Mouse (Mus musculus) forebrain, embryonic 13.5 days (tissue): Measurements from ENCODE around the gene Tdrd7. TPM values are rescaled to one million over a fixed set of nuclear protein-coding genes. Genes with fewer than 3 reads are reported as not detected.

Experiments
- ATAC-seq: fragments of 200-750 bp; cut with Nextera tagmentation; 2 replicates; pipeline ENCODE4 v1.8.0; 2017
- H3K27ac ChIP-seq: fragments of 300-500 bp; sonication (generic); 2 replicates; pipeline ENCODE4 v1.5.1; 2015; ENCODE audit warnings: inconsistent platforms, mild to moderate bottlenecking, moderate library complexity
- H3K27me3 ChIP-seq: fragments of 300-500 bp; sonication (generic); 2 replicates; pipeline ENCODE4 v1.6.1; 2015; ENCODE audit warnings: mild to moderate bottlenecking, inconsistent platforms
- H3K36me3 ChIP-seq: fragments of 300-500 bp; sonication (generic); 2 replicates; pipeline ENCODE4 v1.6.1; 2015; ENCODE audit warnings: mild to moderate bottlenecking, inconsistent platforms; ENCODE audit not compliant: poor library complexity, severe bottlenecking
- H3K4me1 ChIP-seq: fragments of 300-500 bp; sonication (generic); 2 replicates; pipeline ENCODE4 v1.6.1; 2015; ENCODE audit warnings: inconsistent platforms
- H3K4me2 ChIP-seq: fragments of 300-500 bp; sonication (generic); 2 replicates; pipeline ENCODE4 v1.6.1; 2015; ENCODE audit warnings: inconsistent platforms, mild to moderate bottlenecking, moderate library complexity
- H3K4me3 ChIP-seq: fragments of 300-500 bp; sonication (generic); 2 replicates; pipeline ENCODE4 v1.5.1; 2015; ENCODE audit warnings: mild to moderate bottlenecking, inconsistent platforms
- H3K9ac ChIP-seq: fragments of 300-500 bp; sonication (generic); 2 replicates; pipeline ENCODE4 v1.6.1; 2015; ENCODE audit warnings: mild to moderate bottlenecking, inconsistent platforms
- H3K9me3 ChIP-seq: fragments of 300-500 bp; sonication (generic); replicated peaks from 2 replicates; pipeline ENCODE4 v1.6.1; 2016; ENCODE audit warnings: inconsistent platforms
- WGBS: fragments of 180-500 bp; shearing (Covaris S2); methylation state at CpG from one replicate; pipeline ENCODE4 v1.1.7; 2015; 5-methylcytosine and 5-hydroxymethylcytosine counted together
- polyA plus RNA-seq: library from polyadenylated mRNA; unstranded; fragments of >200 nt; fragmentation: Nextera tagmentation; extraction: Ambion mirVana; gene quantifications from 2 replicates; pipeline ENCODE4 v1.2.1, GENCODE M21; 2015

Tdrd7 gene
- polyA plus RNA-seq, 1 experiment from 2014 or later = 9.7 TPM

GRCm38 (mm10) chr4:45979916-45980315 is 14.8 kb downstream of the Tdrd7 start:
- Histone ChIP-seq H3K4me1 (no peaks in the 10 kb centered on the region), H3K9me3 (no peaks in the 10 kb centered on the region), H3K27ac (no peak overlapping the region), H3K4me2 (no peak overlapping the region), H3K36me3 (no peaks in the 10 kb centered on the region), H3K27me3 (no peaks in the 10 kb centered on the region), H3K9ac (no peak overlapping the region), H3K4me3 (no peak overlapping the region)
- 54% methylated on average over 2 of the region's 2 CpGs for WGBS
- ATAC-seq = no peak

GRCm38 (mm10) chr4:45981054-45981453 is 15.9 kb downstream of the Tdrd7 start:
- Histone ChIP-seq H3K4me2 (no peak overlapping the region), H3K36me3 (no peaks in the 10 kb centered on the region), H3K9ac (no peak overlapping the region), H3K27me3 (no peaks in the 10 kb centered on the region), H3K27ac (no peak overlapping the region), H3K9me3 (no peaks in the 10 kb centered on the region), H3K4me1 (no peaks in the 10 kb centered on the region), H3K4me3 (no peak overlapping the region)
- no peak for ATAC-seq

- Histone ChIP-seq H3K4me1 (no peaks in the 10 kb centered on the region), H3K36me3 (no peaks in the 10 kb centered on the region), H3K27me3 (no peaks in the 10 kb centered on the region), H3K27ac (no peak overlapping the region), H3K9me3 (no peaks in the 10 kb centered on the region), H3K4me3 (no peak overlapping the region), H3K9ac (no peak overlapping the region), H3K4me2 (no peak overlapping the region)
- 82% methylated on average over 6 of the region's 6 CpGs for WGBS
- ATAC-seq = no peak
Measured at GRCm38 (mm10) chr4:45990427-45991135, 25.4 kb downstream of the Tdrd7 start.

- WGBS = 87% methylated on average over 4 of the region's 4 CpGs
- no peak for ATAC-seq
- H3K9ac ChIP-seq = no peak overlapping the region
Measured at GRCm38 (mm10) chr4:45998536-45998935, 33.4 kb downstream of the Tdrd7 start.

GRCm38 (mm10) chr4:46008142-46008793 is 43.1 kb downstream of the Tdrd7 start:
- Histone ChIP-seq H3K27me3 (no peaks in the 10 kb centered on the region), H3K4me2 (no peak overlapping the region), H3K9me3 (no peaks in the 10 kb centered on the region), H3K4me1 (no peaks in the 10 kb centered on the region), H3K27ac (no peak overlapping the region), H3K9ac (no peak overlapping the region), H3K36me3 (no peaks in the 10 kb centered on the region), H3K4me3 (no peak overlapping the region)
- no peak for ATAC-seq
- WGBS = 88% methylated on average over 5 of the region's 5 CpGs

More at GRCm38 (mm10) chr4:45998536-45998935, 33.4 kb downstream of the Tdrd7 start:
- H3K4me3 ChIP-seq = no peak overlapping the region
- no peaks in the 10 kb centered on the region for H3K9me3 ChIP-seq
- no peaks in the 10 kb centered on the region for H3K4me1 ChIP-seq
- H3K27me3 ChIP-seq = no peaks in the 10 kb centered on the region
- H3K27ac ChIP-seq = no peak overlapping the region
- no peak overlapping the region for H3K4me2 ChIP-seq
- H3K36me3 ChIP-seq = no peaks in the 10 kb centered on the region

DNA sequence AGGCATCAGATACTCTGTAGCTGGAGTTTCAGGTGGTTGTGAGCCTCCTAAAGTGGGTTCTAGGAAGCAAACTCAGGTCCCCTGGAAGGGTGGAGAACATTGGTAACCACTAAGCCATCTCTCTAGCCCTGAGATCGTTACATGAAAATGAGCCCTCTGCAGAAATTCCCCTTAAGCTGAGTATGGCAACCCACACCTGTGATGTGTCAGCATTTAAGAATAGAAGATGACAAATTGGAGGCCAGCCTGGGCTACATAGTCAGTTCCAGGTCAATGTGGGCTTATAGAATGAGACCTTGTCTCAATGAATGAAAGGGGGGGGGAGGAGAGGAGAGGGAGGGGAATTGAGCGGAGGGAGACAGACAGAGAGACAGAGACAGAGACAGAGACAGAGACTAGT is 46.6 kb downstream of the Tdrd7 start:
- no peak overlapping the region for H3K9ac ChIP-seq
- H3K9me3 ChIP-seq = no peaks in the 10 kb centered on the region
- H3K4me1 ChIP-seq = no peaks in the 10 kb centered on the region
- H3K4me3 ChIP-seq = no peak overlapping the region
- no peak overlapping the region for H3K27ac ChIP-seq
- H3K27me3 ChIP-seq = no peaks in the 10 kb centered on the region
- no peak overlapping the region for H3K4me2 ChIP-seq
- no peak for ATAC-seq
- no peaks in the 10 kb centered on the region for H3K36me3 ChIP-seq
- WGBS = 89% methylated on average over 2 of the region's 2 CpGs

DNA sequence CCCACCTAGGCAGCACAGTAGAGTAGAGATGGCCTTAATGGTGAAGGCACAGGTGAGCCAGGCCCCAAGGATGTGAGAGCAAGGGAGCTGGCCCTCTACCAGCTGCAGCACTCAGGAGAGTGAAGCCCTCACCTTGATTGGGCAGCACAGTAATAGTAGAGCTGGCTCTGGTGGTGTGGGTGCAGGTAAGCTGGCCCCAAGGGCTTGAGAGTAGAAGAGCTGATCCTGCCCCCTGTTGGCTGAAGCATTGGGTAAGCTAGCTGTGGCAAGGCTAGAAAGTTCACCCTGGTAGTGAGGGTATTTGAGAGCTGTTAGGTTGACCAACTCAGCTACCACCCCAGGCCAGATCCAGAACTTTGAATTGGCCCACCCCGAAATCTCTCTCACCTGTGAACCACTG is 50.5 kb downstream of the Tdrd7 start:
- no peaks in the 10 kb centered on the region for H3K27me3 ChIP-seq
- WGBS = 87% methylated on average over 1 of the region's 1 CpGs

DNA sequence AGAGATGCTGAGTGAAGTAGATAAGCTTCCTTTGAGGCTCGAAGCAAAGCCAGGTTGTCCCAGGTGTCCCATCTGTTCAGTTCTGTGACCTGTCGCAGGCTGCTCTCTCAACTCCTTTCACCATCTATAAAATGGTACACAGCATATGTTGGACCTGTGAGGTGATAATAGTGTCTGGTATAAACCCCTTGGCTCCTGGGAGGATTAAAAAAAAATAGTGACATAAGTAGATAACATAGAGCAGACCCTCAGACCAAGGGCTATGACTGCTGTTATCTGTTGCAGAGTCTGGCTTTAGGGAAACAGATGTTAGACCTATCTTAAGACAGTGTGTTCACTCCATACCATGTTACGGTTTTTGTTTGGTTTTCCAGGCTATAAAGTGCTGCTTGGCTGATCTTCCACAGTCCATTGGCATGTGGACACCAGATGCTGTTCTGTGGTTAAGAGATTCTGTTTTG is 57.9 kb downstream of the Tdrd7 start:
- H3K4me2 ChIP-seq = no peak overlapping the region

More for the DNA sequence above, 50.5 kb downstream of the Tdrd7 start:
- no peak overlapping the region for H3K9ac ChIP-seq
- no peak overlapping the region for H3K4me3 ChIP-seq
- H3K9me3 ChIP-seq = no peaks in the 10 kb centered on the region
- no peaks in the 10 kb centered on the region for H3K36me3 ChIP-seq
- H3K4me1 ChIP-seq = no peaks in the 10 kb centered on the region
- no peak overlapping the region for H3K27ac ChIP-seq
- no peak for ATAC-seq
- H3K4me2 ChIP-seq = no peak overlapping the region

DNA sequence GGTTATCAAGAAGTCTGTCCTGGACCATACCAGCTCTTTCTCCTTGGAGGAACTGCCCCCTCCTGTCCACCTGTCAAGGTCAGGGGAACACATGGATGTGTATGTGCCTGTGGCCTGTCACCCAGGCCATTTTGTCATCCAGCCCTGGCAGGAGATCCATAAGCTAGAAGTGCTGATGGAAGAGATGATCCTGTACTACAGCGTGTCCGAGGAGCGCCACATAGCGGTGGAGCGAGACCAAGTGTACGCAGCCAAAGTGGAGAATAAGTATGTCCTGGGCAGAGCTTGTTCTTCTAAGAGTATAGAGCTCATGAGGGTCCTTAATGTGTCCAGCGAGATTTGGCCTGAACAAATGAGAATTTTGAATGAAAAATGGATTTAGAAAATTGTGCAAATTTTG is 60.8 kb downstream of the Tdrd7 start:
- no peak overlapping the region for H3K9ac ChIP-seq
- ATAC-seq = no peak
- WGBS = 37% methylated on average over 7 of the region's 7 CpGs

More for the DNA sequence above, 57.9 kb downstream of the Tdrd7 start:
- no peaks in the 10 kb centered on the region for H3K36me3 ChIP-seq
- H3K9me3 ChIP-seq = no peaks in the 10 kb centered on the region
- 83% methylated on average over 3 of the region's 3 CpGs for WGBS
- H3K9ac ChIP-seq = no peak overlapping the region
- no peak overlapping the region for H3K27ac ChIP-seq
- H3K4me1 ChIP-seq = no peaks in the 10 kb centered on the region
- no peaks in the 10 kb centered on the region for H3K27me3 ChIP-seq
- no peak overlapping the region for H3K4me3 ChIP-seq
- ATAC-seq = no peak

DNA sequence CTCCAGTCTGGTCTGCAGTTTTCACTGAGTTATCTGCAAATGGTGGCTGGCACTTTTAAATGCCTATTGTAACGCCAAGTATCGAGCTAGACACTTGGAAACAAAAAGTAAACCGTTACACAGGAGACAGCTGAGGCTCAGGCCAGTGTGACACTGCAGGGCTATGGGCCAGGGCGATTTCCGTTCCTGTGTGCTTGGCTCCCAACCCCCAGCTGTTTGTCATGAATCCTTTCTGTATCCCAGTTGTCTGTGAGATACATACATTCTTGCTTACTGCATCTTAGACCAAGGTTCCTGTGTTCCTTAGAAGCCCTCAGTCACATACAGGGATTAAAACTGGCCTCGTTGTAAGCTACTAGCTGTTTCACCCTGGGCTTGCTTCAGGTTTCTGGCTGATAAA is 63.1 kb downstream of the Tdrd7 start:
- H3K4me3 ChIP-seq = no peak overlapping the region
- WGBS = 67% methylated on average over 6 of the region's 6 CpGs
- no peaks in the 10 kb centered on the region for H3K4me1 ChIP-seq
- ATAC-seq = no peak
- H3K9me3 ChIP-seq = no peaks in the 10 kb centered on the region
- no peak overlapping the region for H3K27ac ChIP-seq
- H3K27me3 ChIP-seq = no peaks in the 10 kb centered on the region
- H3K9ac ChIP-seq = no peak overlapping the region
- no peak overlapping the region for H3K4me2 ChIP-seq
- no peaks in the 10 kb centered on the region for H3K36me3 ChIP-seq

More for the DNA sequence above, 60.8 kb downstream of the Tdrd7 start:
- H3K9me3 ChIP-seq = no peaks in the 10 kb centered on the region
- no peaks in the 10 kb centered on the region for H3K4me1 ChIP-seq
- no peak overlapping the region for H3K4me2 ChIP-seq
- no peak overlapping the region for H3K27ac ChIP-seq
- H3K4me3 ChIP-seq = no peak overlapping the region
- no peaks in the 10 kb centered on the region for H3K36me3 ChIP-seq
- no peaks in the 10 kb centered on the region for H3K27me3 ChIP-seq

DNA sequence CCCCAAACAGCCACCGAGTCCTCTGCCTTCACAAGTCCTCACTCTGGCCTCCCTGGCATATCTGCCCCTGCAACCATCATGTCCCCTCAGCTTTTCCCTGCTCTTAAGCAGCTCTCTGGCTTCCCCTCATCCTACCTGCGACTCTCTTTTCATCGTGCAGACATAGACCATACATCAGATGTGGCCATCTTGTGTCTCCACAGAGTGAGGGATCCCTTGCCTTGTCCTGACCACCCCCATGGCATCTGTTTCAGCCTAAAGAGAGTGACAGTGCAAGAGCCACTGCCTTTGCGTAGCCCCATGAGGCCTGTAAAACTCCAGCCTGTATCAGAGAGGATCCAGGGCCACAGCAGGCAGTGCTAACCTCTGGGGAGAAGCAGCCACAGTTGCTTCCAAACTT is 63.6 kb downstream of the Tdrd7 start:
- no peak overlapping the region for H3K27ac ChIP-seq
- WGBS = 82% methylated on average over 4 of the region's 4 CpGs
- H3K9me3 ChIP-seq = no peaks in the 10 kb centered on the region
- no peak overlapping the region for H3K4me3 ChIP-seq
- H3K9ac ChIP-seq = no peak overlapping the region
- no peaks in the 10 kb centered on the region for H3K27me3 ChIP-seq
- H3K4me2 ChIP-seq = no peak overlapping the region
- ATAC-seq = no peak
- no peaks in the 10 kb centered on the region for H3K36me3 ChIP-seq
- no peaks in the 10 kb centered on the region for H3K4me1 ChIP-seq

DNA sequence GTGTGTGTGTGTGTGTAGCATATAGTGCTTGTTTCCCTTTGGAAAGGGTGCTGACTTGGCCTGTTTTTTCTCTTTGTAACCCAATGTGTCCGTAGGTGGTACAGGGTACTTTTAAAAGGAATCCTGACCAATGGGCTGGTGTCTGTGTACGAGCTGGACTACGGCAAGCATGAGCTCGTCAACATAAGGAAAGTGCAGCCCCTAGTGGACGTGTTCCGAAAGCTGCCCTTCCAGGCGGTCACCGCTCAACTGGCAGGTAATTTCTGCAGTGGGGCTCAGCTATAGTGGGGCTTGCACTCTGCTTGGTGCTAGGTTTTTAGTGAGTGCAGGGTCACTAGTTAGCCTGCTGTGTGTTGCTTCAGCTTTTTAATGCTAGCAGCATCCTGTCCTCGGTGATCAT is 64.4 kb downstream of the Tdrd7 start:
- Histone ChIP-seq H3K27ac (no peak overlapping the region), H3K4me3 (no peak overlapping the region), H3K4me1 (no peaks in the 10 kb centered on the region), H3K9me3 (no peaks in the 10 kb centered on the region), H3K27me3 (no peaks in the 10 kb centered on the region), H3K9ac (no peak overlapping the region), H3K4me2 (no peak overlapping the region), H3K36me3 (no peaks in the 10 kb centered on the region)
- ATAC-seq = no peak
- 45% methylated on average over 9 of the region's 9 CpGs for WGBS

DNA sequence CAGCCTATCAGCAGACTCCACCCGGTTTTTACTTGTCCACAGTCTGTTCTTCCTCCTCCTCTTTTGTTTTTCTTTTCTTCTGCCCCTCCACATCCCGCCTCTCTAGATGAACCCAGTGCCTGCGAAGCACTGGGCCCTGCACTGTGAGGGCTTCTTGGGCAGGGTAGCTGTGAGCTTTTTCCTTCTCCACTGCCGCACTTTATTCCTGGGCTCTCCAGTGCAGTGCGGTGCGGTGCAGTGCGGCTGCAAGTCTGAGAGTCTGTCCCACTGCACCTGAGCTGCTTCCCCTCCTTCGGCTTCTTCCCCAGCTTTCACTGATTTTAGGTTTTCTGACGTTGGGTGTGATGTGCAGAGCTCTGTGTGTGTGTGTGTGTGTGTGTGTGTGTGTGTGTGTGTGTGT is 67.3 kb downstream of the Tdrd7 start:
- Histone ChIP-seq H3K9ac (no peak overlapping the region), H3K9me3 (no peaks in the 10 kb centered on the region), H3K27ac (no peak overlapping the region), H3K4me3 (no peak overlapping the region), H3K27me3 (peaks cover 5% of the 10 kb centered on the region), H3K4me1 (no peaks in the 10 kb centered on the region), H3K4me2 (no peak overlapping the region), H3K36me3 (no peaks in the 10 kb centered on the region)
- no peak for ATAC-seq
- 70% methylated on average over 9 of the region's 9 CpGs for WGBS
